Mouse (Mus musculus) liver, embryonic 15.5 days (tissue): ENCODE results near the gene Eef1akmt1. TPM values are rescaled to one million over a fixed set of nuclear protein-coding genes. Genes with fewer than 3 reads are reported as not detected.

Source experiments
- ATAC-seq: fragments of 200-750 bp; cut with Nextera tagmentation; 2 replicates; pipeline ENCODE4 v1.8.0; 2017; ENCODE audit warnings: moderate number of reproducible peaks, mild to moderate bottlenecking, moderate library complexity; ENCODE audit not compliant: insufficient read depth
- H3K27ac ChIP-seq: fragments of 300-500 bp; sonication (generic); replicated peaks from 2 replicates; pipeline ENCODE4 v1.5.1; 2015; ENCODE audit warnings: mild to moderate bottlenecking, inconsistent platforms
- H3K27me3 ChIP-seq: fragments of 300-500 bp; sonication (generic); 2 replicates; pipeline ENCODE4 v1.6.1; 2015; ENCODE audit warnings: mild to moderate bottlenecking, inconsistent platforms
- H3K36me3 ChIP-seq: fragments of 300-500 bp; sonication (generic); replicated peaks from 2 replicates; pipeline ENCODE4 v1.6.1; 2015; ENCODE audit warnings: moderate library complexity, mild to moderate bottlenecking, inconsistent platforms
- H3K4me1 ChIP-seq: fragments of 300-500 bp; sonication (generic); replicated peaks from 2 replicates; pipeline ENCODE4 v1.6.1; 2015; ENCODE audit warnings: inconsistent platforms
- H3K4me2 ChIP-seq: fragments of 300-500 bp; sonication (generic); 2 replicates; pipeline ENCODE4 v1.6.1; 2015; ENCODE audit warnings: moderate library complexity, mild to moderate bottlenecking, inconsistent platforms
- H3K4me3 ChIP-seq: fragments of 300-500 bp; sonication (generic); replicated peaks from 2 replicates; pipeline ENCODE4 v1.5.1; 2015; ENCODE audit warnings: mild to moderate bottlenecking, inconsistent platforms
- H3K9ac ChIP-seq: fragments of 300-500 bp; sonication (generic); 2 replicates; pipeline ENCODE4 v1.6.1; 2015; ENCODE audit warnings: moderate library complexity, mild to moderate bottlenecking, inconsistent platforms
- H3K9me3 ChIP-seq: fragments of 300-500 bp; sonication (generic); replicated peaks from 2 replicates; pipeline ENCODE4 v1.6.1; 2016; ENCODE audit warnings: inconsistent platforms
- WGBS: fragments of 180-500 bp; shearing (Covaris S2); methylation state at CpG from one replicate; pipeline ENCODE4 v1.1.7; 2015; ENCODE audit warnings: mixed read lengths; ENCODE audit not compliant: insufficient replicate concordance; 5-methylcytosine and 5-hydroxymethylcytosine counted together
- polyA plus RNA-seq: library from polyadenylated mRNA; unstranded; fragments of >200 nt; fragmentation: Nextera tagmentation; extraction: Ambion mirVana; gene quantifications from 2 replicates; pipeline ENCODE4 v1.2.1, GENCODE M21; 2015

The Eef1akmt1 gene
- polyA plus RNA-seq, 1 experiment from 2014 or later: 30.3 TPM

DNA sequence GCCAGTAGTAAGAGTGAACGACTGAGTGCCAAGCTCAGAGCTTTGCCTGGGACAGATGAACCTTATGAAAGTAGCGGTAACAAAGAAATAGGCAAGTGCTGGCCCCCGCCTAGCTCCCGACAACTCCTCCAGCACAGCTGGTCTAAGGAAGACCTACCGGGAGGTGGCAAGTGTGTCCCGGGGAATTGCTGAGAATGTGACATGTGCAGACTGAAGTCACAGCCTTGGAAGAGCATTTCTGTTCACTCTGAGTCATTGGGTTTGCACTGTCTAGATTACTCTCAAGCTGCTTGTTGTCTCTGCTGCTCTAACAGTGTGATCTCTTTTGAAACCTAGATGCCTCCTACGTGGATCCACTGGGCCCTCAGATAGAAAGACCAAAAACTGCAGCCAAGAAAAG lies 54.4 kb downstream of the Eef1akmt1 start:
- H3K36me3 ChIP-seq: no peaks in the 10 kb centered on the region
- H3K4me1 ChIP-seq: no peaks in the 10 kb centered on the region
- no peak overlapping the region for H3K4me2 ChIP-seq
- no peaks in the 10 kb centered on the region for H3K27me3 ChIP-seq
- H3K9ac ChIP-seq: no peak overlapping the region
- ATAC-seq: no peak
- no peak overlapping the region for H3K27ac ChIP-seq
- H3K4me3 ChIP-seq: no peak overlapping the region
- WGBS: 75% methylated on average over 7 of the region's 7 CpGs
- H3K9me3 ChIP-seq: no peaks in the 10 kb centered on the region

DNA sequence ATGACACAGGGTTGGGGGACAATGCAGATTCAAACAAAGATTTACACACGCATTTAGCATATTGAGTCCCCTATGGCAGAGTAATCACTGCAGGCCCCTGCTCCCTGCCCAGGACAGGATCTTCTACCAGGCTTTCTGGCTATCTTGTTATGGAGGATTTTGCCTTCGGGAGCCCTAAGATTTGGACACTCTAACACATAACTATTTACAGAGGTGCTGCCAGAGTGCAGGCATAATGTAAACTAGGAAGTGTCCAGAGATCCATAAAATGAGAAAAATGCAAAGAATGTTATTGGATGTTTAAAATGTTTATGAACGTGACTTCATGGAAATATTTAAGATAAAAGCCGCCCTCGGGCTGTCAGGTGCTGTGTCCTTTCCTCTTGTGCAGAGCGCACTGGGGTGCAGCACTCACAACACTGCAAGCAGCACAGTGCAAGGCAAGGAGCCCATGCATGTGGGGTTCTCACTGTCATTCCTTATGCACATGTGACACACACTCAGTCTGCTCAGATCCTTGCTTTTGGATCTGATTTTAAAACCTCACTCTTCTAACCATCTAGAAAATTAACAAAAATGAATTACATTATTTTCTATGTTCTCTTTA lies 56.2 kb downstream of the Eef1akmt1 start:
- ATAC-seq: no peak
- Histone ChIP-seq H3K4me3 (no peak overlapping the region), H3K4me2 (no peak overlapping the region), H3K9me3 (no peaks in the 10 kb centered on the region), H3K27me3 (no peaks in the 10 kb centered on the region), H3K4me1 (no peaks in the 10 kb centered on the region), H3K9ac (no peak overlapping the region), H3K36me3 (no peaks in the 10 kb centered on the region), H3K27ac (no peak overlapping the region)
- WGBS: 69% methylated on average over 6 of the region's 6 CpGs

DNA sequence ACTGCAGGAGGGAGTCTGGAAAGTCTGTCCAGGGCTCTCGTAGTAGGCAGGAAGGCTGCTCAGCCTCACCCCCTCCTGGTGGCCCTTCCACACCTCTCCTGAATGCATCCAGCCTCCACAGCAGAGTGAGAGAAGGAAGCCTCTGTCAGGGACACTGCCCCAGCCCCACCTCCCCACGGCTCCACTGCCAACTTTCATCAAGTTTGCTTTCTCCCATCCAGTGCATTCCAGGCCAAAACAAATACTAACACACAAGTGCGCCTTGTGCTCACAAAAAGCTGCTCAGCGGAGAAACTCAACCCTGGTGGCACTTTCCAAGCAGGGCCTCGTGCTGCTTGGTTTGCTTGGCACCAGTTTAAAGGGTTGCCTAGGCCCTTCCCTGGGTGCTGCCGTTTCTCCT lies 61.9 kb downstream of the Eef1akmt1 start:
- Histone ChIP-seq H3K9ac (no peak overlapping the region), H3K4me1 (no peaks in the 10 kb centered on the region), H3K4me3 (no peak overlapping the region), H3K9me3 (no peaks in the 10 kb centered on the region), H3K27me3 (no peaks in the 10 kb centered on the region), H3K36me3 (no peaks in the 10 kb centered on the region), H3K4me2 (no peak overlapping the region), H3K27ac (no peak overlapping the region)
- no peak for ATAC-seq
- 55% methylated on average over 6 of the region's 6 CpGs for WGBS

- Histone ChIP-seq H3K27me3 (no peaks in the 10 kb centered on the region), H3K9ac (no peak overlapping the region), H3K9me3 (no peaks in the 10 kb centered on the region), H3K27ac (no peak overlapping the region), H3K36me3 (no peaks in the 10 kb centered on the region), H3K4me2 (no peak overlapping the region), H3K4me1 (no peaks in the 10 kb centered on the region), H3K4me3 (no peak overlapping the region)
- WGBS: 75% methylated on average over 6 of the region's 6 CpGs
- no peak for ATAC-seq
Observed at GRCm38 (mm10) chr14:57503729-57504128, 67.7 kb downstream of the Eef1akmt1 start.

Other genes starting within 250 kb of the Eef1akmt1 start
- 6.9 and 8.7 TPM in 2 replicates for gene Cryl1, start 173.1 kb downstream of the Eef1akmt1 start, polyA plus RNA-seq
- gene Ift88, start 147.6 kb downstream of the Eef1akmt1 start, polyA plus RNA-seq: 1.2 and 1.7 TPM in 2 replicates
- gene Il17d, start 46.8 kb downstream of the Eef1akmt1 start, polyA plus RNA-seq: 0.26 TPM in 2 replicates
- gene Xpo4, start 93.8 kb upstream of the Eef1akmt1 start, polyA plus RNA-seq: 11.8 and 11.9 TPM in 2 replicates
- not detected in 2 replicates for gene Gm49361, start 174.5 kb upstream of the Eef1akmt1 start, polyA plus RNA-seq
- gene Lats2, start 186.8 kb upstream of the Eef1akmt1 start, polyA plus RNA-seq: 5.5 and 5.8 TPM in 2 replicates
- 8.3 and 10.2 TPM in 2 replicates for gene Sap18, start 226.6 kb upstream of the Eef1akmt1 start, polyA plus RNA-seq